Mouse (Mus musculus): ENCODE results near the gene Tet3.

GRCm38 (mm10) chr6:83408510-83408909 is 50.4 kb downstream of the Tet3 start:
- no peak for TF ChIP-seq CTCF (IDR thresholded peaks at IDR 0.05; ENCODE audit: insufficient read depth, low read depth, low read length)
- no peak for TF ChIP-seq POLR2A (IDR thresholded peaks at IDR 0.05; ENCODE audit: insufficient read depth, low read depth, low read length)
